Mouse (Mus musculus) cerebellum, adult 11-12 months (tissue): Measurements from ENCODE around the gene Myo5a.

ENCODE experiments used
- DNase-seq: peaks from one replicate; pipeline ENCODE4 v3.0.0; 2022

Myo5a gene

GRCm38 (mm10) chr9:75072361-75072760 is 1.5 kb downstream of the Myo5a start:
- DNase-seq = no peak

GRCm38 (mm10) chr9:75077191-75077590 is 6.4 kb downstream of the Myo5a start:
- DNase-seq = no peak

- no peak for DNase-seq
These were observed 14.5 kb downstream of the Myo5a start for GRCm38 (mm10) chr9:75085242-75085824.

- DNase-seq = no peak
These were observed 17.0 kb downstream of the Myo5a start for GRCm38 (mm10) chr9:75087823-75088222.

- no peak for DNase-seq
These were observed 18.5 kb downstream of the Myo5a start for GRCm38 (mm10) chr9:75089285-75089684.

GRCm38 (mm10) chr9:75092134-75092533 is 21.3 kb downstream of the Myo5a start:
- no peak for DNase-seq

- no peak for DNase-seq
These were observed 23.9 kb downstream of the Myo5a start for GRCm38 (mm10) chr9:75094762-75095161.

GRCm38 (mm10) chr9:75098937-75099336 is 28.1 kb downstream of the Myo5a start:
- DNase-seq = no peak

- DNase-seq = no peak
These were observed 29.5 kb downstream of the Myo5a start for GRCm38 (mm10) chr9:75100157-75100781.

GRCm38 (mm10) chr9:75102131-75102530 is 31.3 kb downstream of the Myo5a start:
- no peak for DNase-seq

GRCm38 (mm10) chr9:75116571-75117177 is 45.9 kb downstream of the Myo5a start:
- no peak for DNase-seq

GRCm38 (mm10) chr9:75121126-75121525 is 50.3 kb downstream of the Myo5a start:
- peak; percentile 38 for DNase-seq

GRCm38 (mm10) chr9:75124201-75124721 is 53.4 kb downstream of the Myo5a start:
- no peak for DNase-seq

GRCm38 (mm10) chr9:75130553-75130952 is 59.7 kb downstream of the Myo5a start:
- no peak for DNase-seq

GRCm38 (mm10) chr9:75146911-75147310 is 76.1 kb downstream of the Myo5a start:
- DNase-seq = no peak

- no peak for DNase-seq
These were observed 89.7 kb downstream of the Myo5a start for GRCm38 (mm10) chr9:75160525-75160924.

- DNase-seq = peak; percentile 58
These were observed 92.8 kb downstream of the Myo5a start for GRCm38 (mm10) chr9:75163650-75164049.

GRCm38 (mm10) chr9:75171721-75172120 is 100.9 kb downstream of the Myo5a start:
- no peak for DNase-seq

- DNase-seq = peak; percentile 71
These were observed 116.9 kb downstream of the Myo5a start for GRCm38 (mm10) chr9:75187646-75188260.

GRCm38 (mm10) chr9:75193858-75194257 is 123.0 kb downstream of the Myo5a start:
- DNase-seq = no peak

- no peak for DNase-seq
These were observed 125.5 kb downstream of the Myo5a start for GRCm38 (mm10) chr9:75196335-75196734.

- DNase-seq = peak; percentile 87
These were observed 126.5 kb downstream of the Myo5a start for GRCm38 (mm10) chr9:75197297-75197696.

- no peak for DNase-seq
These were observed 130.7 kb downstream of the Myo5a start for GRCm38 (mm10) chr9:75201506-75201905.

- no peak for DNase-seq
These were observed 131.2 kb downstream of the Myo5a start for GRCm38 (mm10) chr9:75202036-75202435.
